Comparison of ENCODE assay signal across 14 mouse cellular contexts in genomic region chr15:96448656-96449299, GRCm38 (mm10). TPM values are rescaled to one million over a fixed set of nuclear protein-coding genes. Genes with fewer than 3 reads are reported as not detected.
DNase-seq lines count a peak whose midpoint lies in the region; ATAC-seq lines count a peak whose summit lies in the region.
"Had no signal": no experiment of that assay in that cellular context is flagged by ENCODE, and none has a peak within 500 bp of the region (broad histone marks: within the 10 kb centered on the region; RNA-seq: fewer than 3 reads in every experiment).

No protein-coding gene starts in this region.

- WGBS in heart, embryonic 12.5 days, result 87% methylated on average over 7 of the region's 7 CpGs
- 97% methylated on average over 7 of the region's 7 CpGs for WGBS in midbrain, embryonic 16.5 days

- no peak overlapping the region for H3K4me3 ChIP-seq in heart, embryonic 12.5 days
- H3K4me3 ChIP-seq in midbrain, embryonic 16.5 days (ENCODE audit: low read depth, low read length), result no peak overlapping the region
- H3K4me3 ChIP-seq: limb, embryonic 15.5 days; midbrain, embryonic 13.5 days had no signal

- no peaks in the 10 kb centered on the region for H3K9me3 ChIP-seq in heart, embryonic 12.5 days (replicated peaks)
- no peaks in the 10 kb centered on the region for H3K9me3 ChIP-seq in midbrain, embryonic 16.5 days (replicated peaks; ENCODE audit: control insufficient read depth, low read length, poor library complexity, severe bottlenecking)
- H3K9me3 ChIP-seq: limb, embryonic 15.5 days; midbrain, embryonic 13.5 days had no signal

- peak; percentile 94 for ATAC-seq in heart, embryonic 12.5 days (ENCODE audit: insufficient number of reproducible peaks, low FRiP score)
- 0 out of 2 replicates have a peak, but pooled peaks have one; percentile 27 for ATAC-seq in megakaryocyte-erythroid progenitor cell, adult 5-6 weeks (replicated peaks; ENCODE audit: low FRiP score, low TSS enrichment, poor library complexity, severe bottlenecking)
- no peak for ATAC-seq in midbrain, embryonic 16.5 days
- ATAC-seq: forebrain, embryonic 14.5 days; inflammation-experienced regulatory T-cells, adult 6 months; midbrain, embryonic 13.5 days; Patski had no signal

- no peak overlapping the region for H3K4me2 ChIP-seq in heart, embryonic 12.5 days
- no peak overlapping the region for H3K4me2 ChIP-seq in midbrain, embryonic 16.5 days (ENCODE audit: low read length)
- H3K4me2 ChIP-seq: limb, embryonic 15.5 days; midbrain, embryonic 13.5 days had no signal

- 0 out of 2 replicates have a peak, but pooled peaks cover 4% of the 10 kb centered on the region for H3K4me1 ChIP-seq in heart, embryonic 12.5 days (replicated peaks)
- H3K4me1 ChIP-seq in midbrain, embryonic 16.5 days (ENCODE audit: control insufficient read depth, insufficient read depth, low read length), result no peaks in the 10 kb centered on the region
- H3K4me1 ChIP-seq: limb, embryonic 15.5 days had no signal

- intact Hi-C loops in heart, postnatal 25 days (cut with DNase I), result no loop called here

- no peak overlapping the region for H3K27ac ChIP-seq in heart, embryonic 12.5 days (ENCODE audit: poor library complexity, severe bottlenecking)
- no peak overlapping the region for H3K27ac ChIP-seq in midbrain, embryonic 16.5 days (ENCODE audit: low read length)
- H3K27ac ChIP-seq: limb, embryonic 15.5 days; midbrain, embryonic 13.5 days had no signal

- peaks cover 44% of the 10 kb centered on the region for H3K36me3 ChIP-seq in heart, embryonic 12.5 days
- no peaks in the 10 kb centered on the region for H3K36me3 ChIP-seq in midbrain, embryonic 16.5 days (ENCODE audit: control insufficient read depth, insufficient read depth, low read length)

- DNase-seq in adrenal gland, adult 2 months, result peak; percentile 63
- DNase-seq in adrenal gland, adult 8-10 months, result no peak
- no peak for DNase-seq in heart, postnatal 25 days (ENCODE audit: low spot score)
- DNase-seq in spleen, postnatal 36 days (ENCODE audit: low spot score in 2 of 2), result peak; percentile 13 to 30
- no peak for DNase-seq in spleen, postnatal 14 days (ENCODE audit: low spot score in 2 of 2)
- DNase-seq: B cell, adult 2 months had no signal

- H3K27me3 ChIP-seq in heart, embryonic 12.5 days (replicated peaks), result no peaks in the 10 kb centered on the region
- H3K27me3 ChIP-seq in midbrain, embryonic 16.5 days (ENCODE audit: control insufficient read depth, insufficient read depth, low read depth, low read length), result no peaks in the 10 kb centered on the region
- H3K27me3 ChIP-seq: limb, embryonic 15.5 days; midbrain, embryonic 13.5 days; Patski had no signal

- no peak overlapping the region for H3K9ac ChIP-seq in heart, embryonic 12.5 days
- no peak overlapping the region for H3K9ac ChIP-seq in midbrain, embryonic 16.5 days (ENCODE audit: low read depth, low read length)
- H3K9ac ChIP-seq: limb, embryonic 15.5 days; midbrain, embryonic 13.5 days had no signal

RNA-seq across cellular contexts. Expression of gene Scaf11, which starts 11.9 kb away (rescaled TPM):
- total RNA-seq in adrenal gland, adult 2 months (2021), result 10 to 100 TPM; 66.0 to 73.7 TPM
- 19.9 and 23.0 TPM in 2 replicates for polyA plus RNA-seq in adrenal gland, adult 2 months (2012; rRNA removed)
- 10 to 100 TPM; 74.8 to 92.4 (median 80.0) TPM for total RNA-seq in adrenal gland, adult 8-10 months (2022)
- 76.0 and 79.1 TPM in 2 replicates for polyA plus RNA-seq in heart, embryonic 12.5 days (2016; fragmentation: Nextera tagmentation; extraction: Ambion mirVana)
- 10 to 100 TPM; 39.8 to 47.1 TPM for total RNA-seq in heart, postnatal 25 days (2021)
- 96.8 and 113 TPM in 2 replicates for total RNA-seq in megakaryocyte-erythroid progenitor cell, adult 5-6 weeks (2014; fragmentation: Nextera tagmentation)
- total RNA-seq in megakaryocyte-erythroid progenitor cell, adult 5-6 weeks (2017), result 138 and 165 TPM in 2 replicates
- 39.1 and 44.9 TPM in 2 replicates for polyA plus RNA-seq in midbrain, embryonic 16.5 days (2015; fragmentation: Nextera tagmentation; extraction: Ambion mirVana)

Comparison
In these comparisons a context has a peak if more than half of its experiments do, and no peak if none do; other contexts are left out.
1. DNase-seq: peak in adrenal gland, adult 2 months (single experiment) and spleen, postnatal 36 days (2 of 2); none in adrenal gland, adult 8-10 months (single experiment), heart, postnatal 25 days (single experiment) and spleen, postnatal 14 days (0 of 2).